Mouse (Mus musculus) midbrain, embryonic 16.5 days (tissue): ENCODE results near the gene Ly6c2. TPM values are rescaled to one million over a fixed set of nuclear protein-coding genes. Genes with fewer than 3 reads are reported as not detected.
"Not testable (repeated sequence)": the region's sequence is repeated elsewhere in the genome, so short reads cannot be mapped to it uniquely, and the experiment has no call there.

Experiments
- ATAC-seq: fragments of 200-750 bp; cut with Nextera tagmentation; 2 replicates; pipeline ENCODE4 v1.8.0; 2017; ENCODE audit warnings: moderate TSS enrichment
- H3K27ac ChIP-seq: fragments of 300-500 bp; sonication (generic); 2 replicates; pipeline ENCODE4 v1.5.1; 2014; ENCODE audit warnings: mild to moderate bottlenecking, low read length, mixed read lengths
- H3K27me3 ChIP-seq: fragments of 300-500 bp; sonication (generic); 2 replicates; pipeline ENCODE4 v1.6.1; 2014; ENCODE audit warnings: low read depth, low read length, mixed read lengths; ENCODE audit not compliant: control insufficient read depth, insufficient read depth
- H3K36me3 ChIP-seq: fragments of 300-500 bp; sonication (generic); 2 replicates; pipeline ENCODE4 v1.6.1; 2014; ENCODE audit warnings: mild to moderate bottlenecking, low read length, moderate library complexity, mixed read lengths; ENCODE audit not compliant: control insufficient read depth, insufficient read depth
- H3K4me1 ChIP-seq: fragments of 300-500 bp; sonication (generic); 2 replicates; pipeline ENCODE4 v1.6.1; 2014; ENCODE audit warnings: mild to moderate bottlenecking, low read length, mixed read lengths; ENCODE audit not compliant: control insufficient read depth, insufficient read depth
- H3K4me2 ChIP-seq: fragments of 300-500 bp; sonication (generic); 2 replicates; pipeline ENCODE4 v1.6.1; 2014; ENCODE audit warnings: mild to moderate bottlenecking, low read length, mixed read lengths
- H3K4me3 ChIP-seq: fragments of 300-500 bp; sonication (generic); 2 replicates; pipeline ENCODE4 v1.5.1; 2014; ENCODE audit warnings: low read depth, mild to moderate bottlenecking, low read length, moderate library complexity, mixed read lengths
- H3K9ac ChIP-seq: fragments of 300-500 bp; sonication (generic); 2 replicates; pipeline ENCODE4 v1.6.1; 2014; ENCODE audit warnings: low read depth, low read length, mixed read lengths
- H3K9me3 ChIP-seq: fragments of 300-500 bp; sonication (generic); replicated peaks from 2 replicates; pipeline ENCODE4 v1.6.1; 2014; ENCODE audit warnings: mild to moderate bottlenecking, low read length, mixed read lengths; ENCODE audit not compliant: control insufficient read depth, poor library complexity, severe bottlenecking
- WGBS: fragments of 180-500 bp; shearing (Covaris S2); extraction: QIAGEN DNeasy Blood & Tissue Kit; methylation state at CpG from one replicate; pipeline ENCODE4 v1.1.7; 2014; 5-methylcytosine and 5-hydroxymethylcytosine counted together
- polyA plus RNA-seq: library from polyadenylated mRNA; unstranded; fragments of >200 nt; fragmentation: Nextera tagmentation; extraction: Ambion mirVana; gene quantifications from 2 replicates; pipeline ENCODE4 v1.2.1, GENCODE M21; 2015

The Ly6c2 gene
- polyA plus RNA-seq: 0.31 TPM in 1 of 2 replicates, not detected in the other

GRCm38 (mm10) chr15:75111861-75112630, at the start of gene Ly6c2:
Gene Ly6c2 (minus strand): TSS chr15:75111970.
- not testable (repeated sequence) for H3K4me1 ChIP-seq, H3K4me2 ChIP-seq, H3K36me3 ChIP-seq, H3K27me3 ChIP-seq, H3K4me3 ChIP-seq, H3K9ac ChIP-seq, H3K27ac ChIP-seq, H3K9me3 ChIP-seq, ATAC-seq
- no CpG with 5 or more reads among the region's 1 CpGs for WGBS

- no peaks in the 10 kb centered on the region for H3K36me3 ChIP-seq
- no peaks in the 10 kb centered on the region for H3K4me1 ChIP-seq
- no peak for ATAC-seq
- H3K27me3 ChIP-seq: no peaks in the 10 kb centered on the region
- WGBS: 46% methylated on average over 1 of the region's 1 CpGs
- no peak overlapping the region for H3K4me2 ChIP-seq
- H3K9me3 ChIP-seq: no peaks in the 10 kb centered on the region
- H3K4me3 ChIP-seq: no peak overlapping the region
- no peak overlapping the region for H3K27ac ChIP-seq
- no peak overlapping the region for H3K9ac ChIP-seq
Observed at GRCm38 (mm10) chr15:75157646-75158045, 45.9 kb upstream of the Ly6c2 start.

DNA sequence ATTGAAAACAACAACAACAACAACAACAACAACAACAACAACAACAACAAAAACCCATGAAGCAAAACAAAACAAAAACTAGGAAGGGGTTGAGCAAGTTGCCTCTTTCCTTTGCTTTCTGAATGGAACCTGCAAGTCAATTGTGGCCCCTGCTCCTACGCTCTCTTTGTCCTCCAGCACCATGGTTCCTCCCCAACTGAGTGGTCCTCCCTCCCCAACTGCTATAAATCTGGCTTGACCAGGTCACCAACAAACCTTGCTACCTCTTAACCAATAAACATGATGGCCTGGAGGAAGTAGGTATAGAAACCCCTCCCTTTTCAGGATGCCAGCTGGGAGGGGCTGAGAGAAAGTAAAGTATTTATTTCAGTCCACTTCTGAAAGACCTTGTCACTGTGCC, 43.2 kb upstream of the Ly6c2 start, which contains the start of gene Ly6g:
Gene Ly6g (plus strand): TSS at position 301 of the 400 bp plus-strand sequence.
- H3K4me2 ChIP-seq: no peak within 1 kb of the TSS
- no peak within 1 kb of the TSS for H3K9ac ChIP-seq
- no peak within 1 kb of the TSS for H3K27ac ChIP-seq
- 84% methylated on average over 1 of the region's 1 CpGs for WGBS
- no peaks in the 10 kb centered on the region for H3K36me3 ChIP-seq
- ATAC-seq: no peak
- no peaks in the 10 kb centered on the region for H3K4me1 ChIP-seq
- no peaks in the 10 kb centered on the region for H3K9me3 ChIP-seq
- no peaks in the 10 kb centered on the region for H3K27me3 ChIP-seq
- no peak within 1 kb of the TSS for H3K4me3 ChIP-seq

- Histone ChIP-seq H3K27me3 (no peaks in the 10 kb centered on the region), H3K9me3 (no peaks in the 10 kb centered on the region), H3K4me1 (no peaks in the 10 kb centered on the region), H3K4me3 (no peak overlapping the region), H3K36me3 (no peaks in the 10 kb centered on the region), H3K27ac (no peak overlapping the region), H3K4me2 (no peak overlapping the region), H3K9ac (no peak overlapping the region)
- ATAC-seq: no peak
Observed at GRCm38 (mm10) chr15:75153087-75153486, 41.3 kb upstream of the Ly6c2 start.

DNA sequence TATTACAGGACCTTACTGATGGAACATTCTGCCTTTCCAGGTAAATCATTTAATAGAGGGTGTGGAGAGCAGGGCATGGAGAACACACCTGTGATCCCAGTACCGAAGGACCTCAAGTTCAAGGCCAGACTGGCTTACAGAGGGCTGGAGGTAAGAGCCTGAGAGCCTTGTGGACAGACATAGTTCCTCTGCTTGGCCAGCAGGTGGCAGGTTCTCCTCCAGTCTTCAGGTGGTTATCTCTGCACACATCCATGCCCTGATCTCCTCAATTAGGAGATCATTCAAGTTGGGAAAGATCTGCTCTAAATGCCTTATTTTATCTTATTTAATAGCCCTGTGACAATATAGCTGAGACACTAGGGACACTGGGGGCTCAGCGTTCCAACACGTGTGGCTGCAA, 32.0 kb upstream of the Ly6c2 start:
- H3K27me3 ChIP-seq: no peaks in the 10 kb centered on the region
- H3K9me3 ChIP-seq: no peaks in the 10 kb centered on the region
- no peak overlapping the region for H3K4me2 ChIP-seq
- 77% methylated on average over 3 of the region's 3 CpGs for WGBS
- no peak overlapping the region for H3K9ac ChIP-seq
- H3K4me1 ChIP-seq: no peaks in the 10 kb centered on the region
- H3K36me3 ChIP-seq: no peaks in the 10 kb centered on the region
- ATAC-seq: no peak
- no peak overlapping the region for H3K4me3 ChIP-seq
- H3K27ac ChIP-seq: no peak overlapping the region

- H3K9ac ChIP-seq, H3K9me3 ChIP-seq, H3K36me3 ChIP-seq, H3K4me1 ChIP-seq, ATAC-seq, H3K27ac ChIP-seq, H3K4me3 ChIP-seq, H3K4me2 ChIP-seq, H3K27me3 ChIP-seq: not testable (repeated sequence)
- 54% methylated on average over 6 of the region's 6 CpGs for WGBS
Observed at GRCm38 (mm10) chr15:75141812-75142360, 30.1 kb upstream of the Ly6c2 start.

- not testable (repeated sequence) for H3K9ac ChIP-seq, H3K27me3 ChIP-seq, H3K27ac ChIP-seq, H3K9me3 ChIP-seq, ATAC-seq, H3K4me3 ChIP-seq, H3K4me1 ChIP-seq, H3K36me3 ChIP-seq, H3K4me2 ChIP-seq
- WGBS: 71% methylated on average over 3 of the region's 3 CpGs
Observed at GRCm38 (mm10) chr15:75137739-75138138, 26.0 kb upstream of the Ly6c2 start.

GRCm38 (mm10) chr15:75135090-75135783, 23.5 kb upstream of the Ly6c2 start:
- not testable (repeated sequence) for H3K4me3 ChIP-seq, H3K9ac ChIP-seq, H3K4me1 ChIP-seq, ATAC-seq, H3K36me3 ChIP-seq, H3K27me3 ChIP-seq, H3K27ac ChIP-seq, H3K4me2 ChIP-seq, H3K9me3 ChIP-seq
- WGBS: 89% methylated on average over 2 of the region's 2 CpGs

GRCm38 (mm10) chr15:75132346-75132745, 20.6 kb upstream of the Ly6c2 start:
- not testable (repeated sequence) for H3K4me1 ChIP-seq, H3K9ac ChIP-seq
- 93% methylated on average over 2 of the region's 2 CpGs for WGBS

More at GRCm38 (mm10) chr15:75132346-75132745, 20.6 kb upstream of the Ly6c2 start:
- H3K4me2 ChIP-seq, H3K27me3 ChIP-seq, H3K4me3 ChIP-seq, H3K9me3 ChIP-seq, H3K27ac ChIP-seq, H3K36me3 ChIP-seq, ATAC-seq: not testable (repeated sequence)
